Mouse (Mus musculus) MEL (cell line): ENCODE measurements around the gene Tldc2. TPM values are rescaled to one million over a fixed set of nuclear protein-coding genes. Genes with fewer than 3 reads are reported as not detected.

Source experiments
- DNase-seq: peaks from one replicate; pipeline ENCODE4 v3.0.0; 2011; ENCODE audit warnings: low read depth, low spot score
- H3K27ac ChIP-seq: 2 replicates; pipeline ENCODE4 v1.5.1; 2012; ENCODE audit warnings: low read depth, mild to moderate bottlenecking, control low read depth, low read length, moderate library complexity; ENCODE audit not compliant: control insufficient read depth
- H3K27me3 ChIP-seq, 2 experiments: fragments of 150-350 bp in 1 of 2; sonication (generic) in 1 of 2; 2 replicates each; pipeline ENCODE4 v1.6.1; 2012; ENCODE audit warnings: low read length in 2 of 2, mild to moderate bottlenecking in 2 of 2, improper control_type of control experiment in 1 of 2, moderate library complexity in 1 of 2; ENCODE audit not compliant: insufficient read depth in 2 of 2, control insufficient read depth in 1 of 2
- H3K36me3 ChIP-seq, 2 experiments: 2 replicates each; pipeline ENCODE4 v1.6.1; 2012 to 2014; ENCODE audit warnings: low read length in 2 of 2, improper control_type of control experiment in 1 of 2, inconsistent platforms in 1 of 2, mild to moderate bottlenecking in 1 of 2; ENCODE audit not compliant: insufficient read depth in 2 of 2, control insufficient read depth in 1 of 2
- H3K4me1 ChIP-seq, 2 experiments: fragments of 150-350 bp in 1 of 2; sonication (generic) in 1 of 2; 2 replicates each; pipeline ENCODE4 v1.6.1; 2012; ENCODE audit warnings: low read length in 2 of 2, improper control_type of control experiment in 1 of 2, mild to moderate bottlenecking in 1 of 2; ENCODE audit not compliant: insufficient read depth in 2 of 2, control insufficient read depth in 1 of 2
- H3K4me3 ChIP-seq, 2 experiments: fragments of 150-350 bp in 1 of 2; sonication (generic) in 1 of 2; 2 replicates each; pipeline ENCODE4 v1.5.1; 2012; ENCODE audit warnings: low read depth in 2 of 2, low read length in 2 of 2, mild to moderate bottlenecking in 2 of 2, moderate library complexity in 2 of 2, control low read depth in 1 of 2, improper control_type of control experiment in 1 of 2; ENCODE audit not compliant: control insufficient read depth in 1 of 2, insufficient read depth in 1 of 2
- H3K79me2 ChIP-seq: 2 replicates; pipeline ENCODE4 v1.6.1; 2012; ENCODE audit warnings: mild to moderate bottlenecking, low read length, moderate library complexity; ENCODE audit not compliant: control insufficient read depth, poor library complexity, insufficient read depth
- H3K9ac ChIP-seq: 2 replicates; pipeline ENCODE4 v1.6.1; 2012; ENCODE audit warnings: low read depth, mild to moderate bottlenecking, control low read depth, low read length, moderate library complexity; ENCODE audit not compliant: control insufficient read depth, poor library complexity, severe bottlenecking
- H3K9me3 ChIP-seq: fragments of 150-350 bp; sonication (generic); replicated peaks from 2 replicates; pipeline ENCODE4 v1.6.1; 2012; ENCODE audit warnings: mild to moderate bottlenecking, low read length, improper control_type of control experiment, moderate library complexity; ENCODE audit not compliant: insufficient read depth
- BHLHE40 ChIP-seq: IDR thresholded peaks from 2 replicates; pipeline ENCODE4 v1.6.1; 2012; ENCODE audit warnings: low read depth, mild to moderate bottlenecking, inconsistent platforms, low read length, improper control_type of control experiment, borderline replicate concordance
- CHD1 ChIP-seq: IDR thresholded peaks from 2 replicates; pipeline ENCODE4 v1.6.1; 2012; ENCODE audit warnings: low read depth, mild to moderate bottlenecking, inconsistent platforms, low read length, improper control_type of control experiment
- CTCF ChIP-seq, 3 experiments: IDR thresholded peaks in 2 of 3; conservative IDR thresholded peaks in 1 of 3; 2 replicates each; pipeline ENCODE4 v1.5.1; 2011 to 2012; ENCODE audit warnings: low read length in 3 of 3, low read depth in 2 of 3, mild to moderate bottlenecking in 2 of 3, improper control_type of control experiment in 1 of 3, inconsistent platforms in 1 of 3, mixed read lengths in 1 of 3, moderate library complexity in 1 of 3; ENCODE audit not compliant: control insufficient read depth in 1 of 3, insufficient read depth in 1 of 3, poor library complexity in 1 of 3, severe bottlenecking in 1 of 3
- E2F4 ChIP-seq: IDR thresholded peaks from 2 replicates; pipeline ENCODE4 v1.6.1; 2011; ENCODE audit warnings: low read depth, low read length, improper control_type of control experiment, borderline replicate concordance
- EP300 ChIP-seq, 2 experiments: IDR thresholded peaks; 2 replicates each; pipeline ENCODE4 v1.6.1; 2011; ENCODE audit warnings: improper control_type of control experiment in 2 of 2, low read length in 2 of 2, low read depth in 1 of 2, mild to moderate bottlenecking in 1 of 2
- GATA1 ChIP-seq: IDR thresholded peaks from 2 replicates; pipeline ENCODE4 v1.6.1; 2011; ENCODE audit warnings: low read depth, low read length, improper control_type of control experiment
- HCFC1 ChIP-seq: IDR thresholded peaks from 2 replicates; pipeline ENCODE4 v1.6.1; 2012; ENCODE audit warnings: low read depth, mild to moderate bottlenecking, inconsistent platforms, low read length, improper control_type of control experiment, moderate library complexity
- JUND ChIP-seq: IDR thresholded peaks from 2 replicates; pipeline ENCODE4 v1.6.1; 2011; ENCODE audit warnings: low read depth, mild to moderate bottlenecking, improper control_type of control experiment, low read length
- KAT2A ChIP-seq: conservative IDR thresholded peaks from 2 replicates; pipeline ENCODE4 v1.6.1; 2012; ENCODE audit warnings: low read depth, low read length, improper control_type of control experiment, inconsistent platforms
- MAZ ChIP-seq: IDR thresholded peaks from 2 replicates; pipeline ENCODE4 v1.6.1; 2012; ENCODE audit warnings: low read depth, mild to moderate bottlenecking, inconsistent platforms, low read length, improper control_type of control experiment
- MEF2A ChIP-seq: IDR thresholded peaks from 2 replicates; pipeline ENCODE4 v1.6.1; 2014; ENCODE audit warnings: low read depth, mild to moderate bottlenecking, inconsistent platforms, low read length, improper control_type of control experiment; ENCODE audit not compliant: poor library complexity, insufficient replicate concordance, severe bottlenecking; ENCODE audit errors: extremely low read depth
- MYB ChIP-seq: IDR thresholded peaks from 2 replicates; pipeline ENCODE4 v1.6.1; 2011; ENCODE audit warnings: mild to moderate bottlenecking, low read depth, low read length, improper control_type of control experiment
- POLR2AphosphoS2 ChIP-seq: IDR thresholded peaks from 2 replicates; pipeline ENCODE4 v1.6.1; 2011; ENCODE audit warnings: low read length, improper control_type of control experiment
- POLR2AphosphoS5 ChIP-seq: IDR thresholded peaks from 2 replicates; pipeline ENCODE4 v1.6.1; 2012; ENCODE audit warnings: low read depth, borderline replicate concordance, mild to moderate bottlenecking, inconsistent platforms, low read length, moderate library complexity, mixed read lengths
- RAD21 ChIP-seq: IDR thresholded peaks from 2 replicates; pipeline ENCODE4 v1.6.1; 2011; ENCODE audit warnings: mild to moderate bottlenecking, low read depth, low read length, improper control_type of control experiment
- RCOR1 ChIP-seq: IDR thresholded peaks from 2 replicates; pipeline ENCODE4 v1.6.1; 2012; ENCODE audit warnings: low read depth, mild to moderate bottlenecking, inconsistent platforms, low read length, improper control_type of control experiment
- SMC3 ChIP-seq: IDR thresholded peaks from 2 replicates; pipeline ENCODE4 v1.6.1; 2011; ENCODE audit warnings: low read depth, low read length, improper control_type of control experiment
- TAL1 ChIP-seq: IDR thresholded peaks from 2 replicates; pipeline ENCODE4 v1.6.1; 2012; ENCODE audit warnings: mild to moderate bottlenecking, inconsistent platforms, low read length, moderate library complexity, mixed read lengths
- TCF12 ChIP-seq: IDR thresholded peaks from 2 replicates; pipeline ENCODE4 v1.6.1; 2014; ENCODE audit warnings: low read depth, mild to moderate bottlenecking, inconsistent platforms, low read length, improper control_type of control experiment, moderate library complexity
- UBTF ChIP-seq: IDR thresholded peaks from 2 replicates; pipeline ENCODE4 v1.6.1; 2012; ENCODE audit warnings: low read depth, mild to moderate bottlenecking, inconsistent platforms, low read length, improper control_type of control experiment, moderate library complexity, borderline replicate concordance; ENCODE audit not compliant: insufficient read depth
- USF2 ChIP-seq, 2 experiments: IDR thresholded peaks; 2 replicates each; pipeline ENCODE4 v1.6.1; 2011 to 2012; ENCODE audit warnings: improper control_type of control experiment in 2 of 2, low read length in 2 of 2, borderline replicate concordance in 1 of 2, inconsistent platforms in 1 of 2, low read depth in 1 of 2, mild to moderate bottlenecking in 1 of 2; ENCODE audit not compliant: insufficient read depth in 1 of 2
- ZC3H11A ChIP-seq: IDR thresholded peaks from 2 replicates; pipeline ENCODE4 v1.6.1; 2012; ENCODE audit warnings: low read depth, mild to moderate bottlenecking, inconsistent platforms, low read length, improper control_type of control experiment
- ZNF384 ChIP-seq: IDR thresholded peaks from 2 replicates; pipeline ENCODE4 v1.6.1; 2012; ENCODE audit warnings: low read depth, mild to moderate bottlenecking, inconsistent platforms, low read length, improper control_type of control experiment
- polyA plus RNA-seq, 2 experiments: library from polyadenylated mRNA; stranded (reverse) in 1 of 2; unstranded in 1 of 2; fragments of >175 nt in 1 of 2; fragments of >200 nt in 1 of 2; gene quantifications; 2 replicates each; pipeline versions ENCODE4 v1.2.1 to v1.2.4; 2012; ENCODE audit warnings: low replicate concordance in 2 of 2, low read depth in 1 of 2; ENCODE audit not compliant: insufficient read length in 2 of 2, insufficient read depth in 1 of 2, missing spikeins in 1 of 2
- total RNA-seq: library from RNA; depleted of rRNA; stranded (reverse); fragments of 300-350 nt; gene quantifications from 2 replicates; pipeline ENCODE4 v1.2.3, GENCODE M21; 2012

Tldc2 gene
- total and polyA plus RNA-seq, 3 experiments = not detected

DNA sequence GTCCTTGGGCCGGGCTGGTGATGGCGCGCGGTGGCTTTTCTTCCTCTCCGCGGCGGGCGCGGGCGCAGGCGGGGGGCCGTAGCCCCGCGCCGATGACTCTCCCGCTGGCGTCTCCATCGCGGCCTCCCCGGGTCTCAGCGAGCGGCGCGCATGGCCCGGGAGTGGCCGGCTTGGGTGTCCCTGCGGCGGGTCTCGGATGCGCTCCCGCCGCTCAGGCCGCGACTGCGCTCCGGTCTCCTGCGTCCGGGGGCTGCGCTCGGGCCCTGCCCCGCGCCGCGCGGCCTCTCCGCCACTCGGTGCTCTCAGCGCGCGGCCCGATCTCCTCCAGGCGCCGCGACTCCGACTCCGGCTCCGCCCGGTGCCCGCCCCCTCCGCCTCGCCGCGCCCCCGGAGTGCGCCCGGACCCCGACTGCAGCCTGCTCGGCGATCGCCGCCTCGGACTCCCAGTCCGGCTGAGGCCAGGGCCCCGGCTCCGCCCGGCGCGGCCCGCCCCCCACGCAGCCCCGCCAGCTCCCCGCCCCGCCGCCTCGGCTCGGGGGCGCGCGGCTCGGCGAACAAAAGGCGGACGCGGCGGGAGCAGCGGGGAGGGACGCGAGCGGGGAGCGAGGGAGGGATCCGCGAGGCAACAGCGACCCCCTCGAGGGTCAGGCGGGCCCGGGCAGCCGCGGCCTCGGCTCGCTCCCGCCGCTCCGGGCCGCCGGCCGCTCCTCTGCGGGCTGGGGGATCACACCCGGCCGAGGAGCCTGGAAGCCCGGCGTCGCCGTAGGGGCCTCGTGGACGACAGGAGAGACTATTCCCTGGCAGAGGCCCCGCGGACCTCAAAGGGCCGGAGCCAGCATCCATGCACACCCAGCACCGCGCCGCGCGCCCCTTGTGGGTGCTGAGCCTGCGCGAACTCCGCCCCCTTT lies 7.8 kb upstream of the Tldc2 start, which contains the start of gene Soga1:
Gene Soga1, minus strand, starts transcription at position 462 of the 908 bp plus-strand sequence.
- Histone ChIP-seq H3K9me3 (no peaks in the 10 kb centered on the region), H3K4me1 (no peaks in the 10 kb centered on the region), H3K27me3 (peaks cover 0 to 1% of the 10 kb centered on the region in 2 experiments; a peak in 1 of 4 replicates), H3K4me3 (no peak within 1 kb of the TSS), H3K79me2 (no peaks in the 10 kb centered on the region), H3K27ac (no peak within 1 kb of the TSS), H3K36me3 (no peaks in the 10 kb centered on the region), H3K9ac (no peak within 1 kb of the TSS)
- TF ChIP-seq RAD21 (no peak), ZC3H11A (no peak), GATA1 (no peak), MEF2A (no peak), POLR2AphosphoS5 (no peak), CHD1 (no peak), BHLHE40 (no peak), POLR2AphosphoS2 (no peak), MAZ (no peak)
- DNase-seq = no peak

DNA sequence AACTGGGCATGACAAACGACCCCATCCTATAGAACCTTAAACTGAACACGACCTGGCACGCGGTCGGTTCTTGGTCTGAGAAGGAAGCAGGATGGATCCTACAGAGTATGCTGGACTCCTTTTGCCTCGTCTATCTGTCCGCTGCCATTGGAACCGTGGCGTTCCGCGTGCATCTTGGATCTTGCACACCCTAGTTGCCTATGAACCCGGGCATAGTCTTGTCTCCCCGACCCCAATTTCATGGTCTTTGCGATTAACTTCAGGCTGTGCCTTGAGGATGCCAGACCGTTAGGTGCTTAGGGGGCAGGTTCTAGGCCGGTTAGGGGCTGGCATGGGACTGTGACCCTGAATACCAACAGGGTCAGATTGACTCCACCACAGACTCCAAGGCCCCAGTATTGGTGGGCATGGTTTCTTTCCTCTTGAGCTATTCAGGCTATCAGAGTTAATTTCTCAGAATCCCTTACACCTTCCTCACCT lies 7.1 kb upstream of the Tldc2 start:
- no peak overlapping the region for H3K4me3 ChIP-seq
- H3K27ac ChIP-seq = no peak overlapping the region
- no peaks in the 10 kb centered on the region for H3K9me3 ChIP-seq
- no peaks in the 10 kb centered on the region; a peak in 1 of 4 replicates for H3K4me1 ChIP-seq
- H3K9ac ChIP-seq = no peak overlapping the region
- H3K27me3 ChIP-seq = peaks cover 0 to 1% of the 10 kb centered on the region in 2 experiments; a peak in 1 of 4 replicates
- no peak for DNase-seq
- TF ChIP-seq HCFC1 (no peak), KAT2A (no peak), JUND (no peak), UBTF (no peak), E2F4 (no peak), TAL1 (no peak), MAZ (no peak), USF2 (IDR thresholded peaks at IDR 0.05; ENCODE audit: borderline replicate concordance in 1 of 2, insufficient read depth in 1 of 2, low read depth in 1 of 2, low read length in 2 of 2) (no peak), RCOR1 (no peak), TCF12 (no peak), SMC3 (no peak), MYB (no peak), ZNF384 (no peak), EP300 (IDR thresholded peaks at IDR 0.05; ENCODE audit: low read depth in 1 of 2, low read length in 2 of 2) (no peak), POLR2AphosphoS2 (no peak), CTCF (IDR thresholded peaks at IDR 0.05 in 2 of 3, conservative IDR thresholded peaks at IDR 0.05 in 1 of 3; ENCODE audit: control insufficient read depth in 1 of 3, insufficient read depth in 1 of 3, low read depth in 2 of 3, low read length in 3 of 3, poor library complexity in 1 of 3, severe bottlenecking in 1 of 3) (no peak)
- TF ChIP-seq, all 39 proteins: peak for 0
- no peaks in the 10 kb centered on the region for H3K79me2 ChIP-seq
- no peaks in the 10 kb centered on the region for H3K36me3 ChIP-seq
